Comparison of ENCODE assay signal across 8 mouse cellular contexts in genomic region chr4:115838196-115838595, GRCm38 (mm10). TPM values are rescaled to one million over a fixed set of nuclear protein-coding genes. Genes with fewer than 3 reads are reported as not detected.
DNase-seq lines count a peak whose midpoint lies in the region; ATAC-seq and TF ChIP-seq lines count a peak whose summit lies in the region.
"Had no signal": no experiment of that assay in that cellular context is flagged by ENCODE, and none has a peak within 500 bp of the region (broad histone marks: within the 10 kb centered on the region; RNA-seq: fewer than 3 reads in every experiment).

No protein-coding gene starts in this region.

- H3K4me2 ChIP-seq in lung, embryonic 14.5 days: peak overlapping the region; percentile 64
- peak overlapping the region; percentile 74 for H3K4me2 ChIP-seq in embryonic facial prominence, embryonic 14.5 days (ENCODE audit: low read depth, low read length)
- H3K4me2 ChIP-seq in intestine, postnatal 0 days (replicated peaks; ENCODE audit: low read depth): peak overlapping the region; percentile 85
- peak overlapping the region; percentile 68 for H3K4me2 ChIP-seq in neural tube, embryonic 15.5 days

- H3K36me3 ChIP-seq in lung, embryonic 14.5 days (ENCODE audit: insufficient read depth): peaks cover 4% of the 10 kb centered on the region; the same call in 1 of the 2 replicates
- peaks cover 15% of the 10 kb centered on the region; the same call in 1 of the 2 replicates for H3K36me3 ChIP-seq in embryonic facial prominence, embryonic 14.5 days (ENCODE audit: control insufficient read depth, insufficient read depth, low read length)
- peaks cover 29% of the 10 kb centered on the region for H3K36me3 ChIP-seq in intestine, postnatal 0 days (ENCODE audit: control insufficient read depth, insufficient read depth)
- peaks cover 14% of the 10 kb centered on the region; the same call in 1 of the 2 replicates for H3K36me3 ChIP-seq in neural tube, embryonic 15.5 days

- peak overlapping the region; percentile 66 for H3K4me3 ChIP-seq in lung, embryonic 14.5 days (ENCODE audit: low read depth, low read length)
- H3K4me3 ChIP-seq in embryonic facial prominence, embryonic 14.5 days (ENCODE audit: low read depth, low read length): peak overlapping the region; percentile 70; the same call in 1 of the 2 replicates
- peak overlapping the region; percentile 84; the same call in 1 of the 2 replicates for H3K4me3 ChIP-seq in intestine, postnatal 0 days (ENCODE audit: low read depth, low read length)
- no peak overlapping the region for H3K4me3 ChIP-seq in neural tube, embryonic 15.5 days (replicated peaks)

- DNase-seq in lung, embryonic 14.5 days: no peak
- DNase-seq in lung, postnatal 36 days: no peak
- no peak for DNase-seq in embryonic facial prominence, embryonic 14.5 days (ENCODE audit: low spot score)
- no peak for DNase-seq in adrenal gland, postnatal 10 days
- no peak for DNase-seq in gastrocnemius, adult 18-20 months (ENCODE audit: low spot score)

- ATAC-seq in lung, embryonic 14.5 days (ENCODE audit: insufficient read depth): no peak
- ATAC-seq in embryonic facial prominence, embryonic 14.5 days (ENCODE audit: low read depth): no peak
- ATAC-seq in intestine, postnatal 0 days: no peak
- ATAC-seq in neural tube, embryonic 15.5 days (ENCODE audit: low FRiP score): 0 out of 2 replicates have a peak, but pooled peaks have one; percentile 2

- 75% methylated on average over 4 of the region's 4 CpGs for WGBS in lung, embryonic 14.5 days
- WGBS in embryonic facial prominence, embryonic 14.5 days: 76% methylated on average over 4 of the region's 4 CpGs
- WGBS in intestine, postnatal 0 days: 66% methylated on average over 4 of the region's 4 CpGs
- WGBS in neural tube, embryonic 15.5 days: 75% methylated on average over 4 of the region's 4 CpGs

- H3K9me3 ChIP-seq in lung, embryonic 14.5 days (ENCODE audit: low read depth, low read length): no peaks in the 10 kb centered on the region
- H3K9me3 ChIP-seq in embryonic facial prominence, embryonic 14.5 days (ENCODE audit: control insufficient read depth, low read length): no peaks in the 10 kb centered on the region
- no peaks in the 10 kb centered on the region for H3K9me3 ChIP-seq in intestine, postnatal 0 days (ENCODE audit: control insufficient read depth)
- H3K9me3 ChIP-seq in neural tube, embryonic 15.5 days (replicated peaks): no peaks in the 10 kb centered on the region

- no peak overlapping the region for H3K9ac ChIP-seq in lung, embryonic 14.5 days
- H3K9ac ChIP-seq in embryonic facial prominence, embryonic 14.5 days (ENCODE audit: low read depth, low read length): no peak overlapping the region
- H3K9ac ChIP-seq in intestine, postnatal 0 days (ENCODE audit: low read depth, low read length): no peak overlapping the region
- H3K9ac ChIP-seq in neural tube, embryonic 15.5 days (replicated peaks): no peak overlapping the region

- no peaks in the 10 kb centered on the region for H3K4me1 ChIP-seq in lung, embryonic 14.5 days (ENCODE audit: insufficient read depth)
- peaks cover 7% of the 10 kb centered on the region for H3K4me1 ChIP-seq in embryonic facial prominence, embryonic 14.5 days (ENCODE audit: control insufficient read depth, insufficient read depth, low read length)
- H3K4me1 ChIP-seq in intestine, postnatal 0 days (replicated peaks; ENCODE audit: control insufficient read depth, insufficient read depth, low read length): no peaks in the 10 kb centered on the region; the same call in 1 of the 2 replicates
- peaks cover 13% of the 10 kb centered on the region for H3K4me1 ChIP-seq in neural tube, embryonic 15.5 days

- TF ChIP-seq CTCF in lung, embryonic 14.5 days (IDR thresholded peaks at IDR 0.05; ENCODE audit: low read depth): no peak
- TF ChIP-seq CTCF in intestine, postnatal 0 days (IDR thresholded peaks at IDR 0.05; ENCODE audit: low read depth): no peak

- H3K27me3 ChIP-seq in lung, embryonic 14.5 days (ENCODE audit: insufficient read depth, low read length): no peaks in the 10 kb centered on the region
- H3K27me3 ChIP-seq in embryonic facial prominence, embryonic 14.5 days (replicated peaks; ENCODE audit: control insufficient read depth, insufficient read depth, low read length): no peaks in the 10 kb centered on the region
- H3K27me3 ChIP-seq in intestine, postnatal 0 days (replicated peaks; ENCODE audit: control insufficient read depth, insufficient read depth, low read length): no peaks in the 10 kb centered on the region
- no peaks in the 10 kb centered on the region for H3K27me3 ChIP-seq in neural tube, embryonic 15.5 days (replicated peaks)

- H3K27ac ChIP-seq in lung, embryonic 14.5 days (ENCODE audit: low read depth): no peak overlapping the region
- no peak overlapping the region for H3K27ac ChIP-seq in embryonic facial prominence, embryonic 14.5 days (replicated peaks; ENCODE audit: low read depth, low read length)
- no peak overlapping the region for H3K27ac ChIP-seq in intestine, postnatal 0 days (ENCODE audit: low read depth, low read length)
- no peak overlapping the region for H3K27ac ChIP-seq in neural tube, embryonic 15.5 days (replicated peaks)

RNA-seq across cellular contexts. Expression of gene Mknk1, which starts 0.8 kb away (rescaled TPM):
- 19.4 and 19.8 TPM in 2 replicates for polyA plus RNA-seq in lung, embryonic 14.5 days (2014; fragmentation: Nextera tagmentation; extraction: Ambion mirVana)
- polyA plus RNA-seq in embryonic facial prominence, embryonic 14.5 days (2014; fragmentation: Nextera tagmentation; extraction: Ambion mirVana): 24.1 and 25.3 TPM in 2 replicates
- polyA plus RNA-seq in intestine, postnatal 0 days (2015; fragmentation: Nextera tagmentation; extraction: Ambion mirVana): 12.8 and 15.1 TPM in 2 replicates
- 25.3 and 30.3 TPM in 2 replicates for polyA plus RNA-seq in neural tube, embryonic 15.5 days (2015; fragmentation: Nextera tagmentation; extraction: Ambion mirVana)
- total RNA-seq in adrenal gland, postnatal 10 days (2021): 10 to 100 TPM; 30.4 to 43.9 TPM
- total RNA-seq in gastrocnemius, adult 18-20 months (2021): 10 to 100 TPM; 21.8 to 26.1 TPM

RNA-seq across cellular contexts. Expression of gene Mob3c, which starts 10.3 kb away (rescaled TPM):
- 9.6 and 11.5 TPM in 2 replicates for polyA plus RNA-seq in lung, embryonic 14.5 days (2014; fragmentation: Nextera tagmentation; extraction: Ambion mirVana)
- 8.3 and 11.6 TPM in 2 replicates for polyA plus RNA-seq in embryonic facial prominence, embryonic 14.5 days (2014; fragmentation: Nextera tagmentation; extraction: Ambion mirVana)
- 11.8 and 13.6 TPM in 2 replicates for polyA plus RNA-seq in intestine, postnatal 0 days (2015; fragmentation: Nextera tagmentation; extraction: Ambion mirVana)
- polyA plus RNA-seq in neural tube, embryonic 15.5 days (2015; fragmentation: Nextera tagmentation; extraction: Ambion mirVana): 8.1 and 8.4 TPM in 2 replicates
- 10 to 100 TPM; 13.8 to 15.1 TPM for total RNA-seq in adrenal gland, postnatal 10 days (2021)
- 1 to 10 TPM; 2.1 to 2.2 TPM for total RNA-seq in gastrocnemius, adult 18-20 months (2021)

RNA-seq across cellular contexts. Expression of gene Kncn, which starts 46.0 kb away (rescaled TPM):
- polyA plus RNA-seq in lung, embryonic 14.5 days (2014; fragmentation: Nextera tagmentation; extraction: Ambion mirVana): not detected in 2 replicates
- polyA plus RNA-seq in embryonic facial prominence, embryonic 14.5 days (2014; fragmentation: Nextera tagmentation; extraction: Ambion mirVana): 0.31 TPM in 1 of 2 replicates, not detected in the other
- polyA plus RNA-seq in intestine, postnatal 0 days (2015; fragmentation: Nextera tagmentation; extraction: Ambion mirVana): not detected in 2 replicates
- polyA plus RNA-seq in neural tube, embryonic 15.5 days (2015; fragmentation: Nextera tagmentation; extraction: Ambion mirVana): 0.12 and 0.19 TPM in 2 replicates
- total RNA-seq in adrenal gland, postnatal 10 days (2021): not detected
- total RNA-seq in gastrocnemius, adult 18-20 months (2021): not detected
- total RNA-seq: liver, adult 2 months had no signal
- polyA plus RNA-seq: liver, adult 2 months had no signal

RNA-seq across cellular contexts. Expression of gene 6430628N08Rik, which starts 52.3 kb away (rescaled TPM):
- not detected in 2 replicates for polyA plus RNA-seq in lung, embryonic 14.5 days (2014; fragmentation: Nextera tagmentation; extraction: Ambion mirVana)
- polyA plus RNA-seq in embryonic facial prominence, embryonic 14.5 days (2014; fragmentation: Nextera tagmentation; extraction: Ambion mirVana): 0.10 and 0.29 TPM in 2 replicates
- not detected in 2 replicates for polyA plus RNA-seq in intestine, postnatal 0 days (2015; fragmentation: Nextera tagmentation; extraction: Ambion mirVana)
- polyA plus RNA-seq in neural tube, embryonic 15.5 days (2015; fragmentation: Nextera tagmentation; extraction: Ambion mirVana): 1.2 and 1.3 TPM in 2 replicates
- not detected for total RNA-seq in adrenal gland, postnatal 10 days (2021)
- total RNA-seq in gastrocnemius, adult 18-20 months (2021): not detected
- total RNA-seq: liver, adult 2 months had no signal
- polyA plus RNA-seq: liver, adult 2 months had no signal

RNA-seq across cellular contexts. Expression of gene Atpaf1, which starts 53.6 kb away (rescaled TPM):
- polyA plus RNA-seq in lung, embryonic 14.5 days (2014; fragmentation: Nextera tagmentation; extraction: Ambion mirVana): 55.6 and 61.4 TPM in 2 replicates
- polyA plus RNA-seq in embryonic facial prominence, embryonic 14.5 days (2014; fragmentation: Nextera tagmentation; extraction: Ambion mirVana): 54.4 and 58.7 TPM in 2 replicates
- polyA plus RNA-seq in intestine, postnatal 0 days (2015; fragmentation: Nextera tagmentation; extraction: Ambion mirVana): 40.8 and 43.2 TPM in 2 replicates
- 42.0 and 50.9 TPM in 2 replicates for polyA plus RNA-seq in neural tube, embryonic 15.5 days (2015; fragmentation: Nextera tagmentation; extraction: Ambion mirVana)
- 10 to 100 TPM; 42.8 to 52.2 TPM for total RNA-seq in adrenal gland, postnatal 10 days (2021)
- 10 to 100 TPM; 56.9 to 58.7 TPM for total RNA-seq in gastrocnemius, adult 18-20 months (2021)
